Mouse (Mus musculus) forebrain, embryonic 16.5 days (tissue): Measurements from ENCODE around the gene Mgmt. TPM values are rescaled to one million over a fixed set of nuclear protein-coding genes. Genes with fewer than 3 reads are reported as not detected.

ENCODE experiments used
- ATAC-seq: fragments of 200-750 bp; cut with Nextera tagmentation; 2 replicates; pipeline ENCODE4 v1.8.0; 2017; ENCODE audit warnings: mild to moderate bottlenecking, moderate library complexity
- H3K27ac ChIP-seq: fragments of 300-500 bp; sonication (generic); 2 replicates; pipeline ENCODE4 v1.5.1; 2014; ENCODE audit warnings: low read length, control low read depth
- H3K27me3 ChIP-seq: fragments of 300-500 bp; sonication (generic); replicated peaks from 2 replicates; pipeline ENCODE4 v1.6.1; 2014; ENCODE audit warnings: low read length; ENCODE audit not compliant: control insufficient read depth, insufficient read depth
- H3K36me3 ChIP-seq: fragments of 300-500 bp; sonication (generic); 2 replicates; pipeline ENCODE4 v1.6.1; 2014; ENCODE audit not compliant: control insufficient read depth, insufficient read depth
- H3K4me1 ChIP-seq: fragments of 300-500 bp; sonication (generic); replicated peaks from 2 replicates; pipeline ENCODE4 v1.6.1; 2014; ENCODE audit warnings: low read length; ENCODE audit not compliant: control insufficient read depth, insufficient read depth
- H3K4me2 ChIP-seq: fragments of 300-500 bp; sonication (generic); 2 replicates; pipeline ENCODE4 v1.6.1; 2014; ENCODE audit warnings: mild to moderate bottlenecking, low read length, control low read depth
- H3K4me3 ChIP-seq: fragments of 300-500 bp; sonication (generic); replicated peaks from 2 replicates; pipeline ENCODE4 v1.5.1; 2014; ENCODE audit warnings: mild to moderate bottlenecking, low read length, control low read depth
- H3K9ac ChIP-seq: fragments of 300-500 bp; sonication (generic); replicated peaks from 2 replicates; pipeline ENCODE4 v1.6.1; 2014; ENCODE audit warnings: low read depth, low read length, control low read depth
- H3K9me3 ChIP-seq: fragments of 300-500 bp; sonication (generic); 2 replicates; pipeline ENCODE4 v1.6.1; 2016; ENCODE audit warnings: low read length; ENCODE audit not compliant: control insufficient read depth
- WGBS: fragments of 180-500 bp; shearing (Covaris S2); extraction: QIAGEN DNeasy Blood & Tissue Kit; methylation state at CpG from one replicate; pipeline ENCODE4 v1.1.7; 2014; 5-methylcytosine and 5-hydroxymethylcytosine counted together
- polyA plus RNA-seq: library from polyadenylated mRNA; unstranded; fragments of >200 nt; fragmentation: Nextera tagmentation; extraction: Ambion mirVana; gene quantifications from 2 replicates; pipeline ENCODE4 v1.2.1, GENCODE M21; 2015

The Mgmt gene
- polyA plus RNA-seq, 1 experiment from 2014 or later, result 1.2 TPM

DNA sequence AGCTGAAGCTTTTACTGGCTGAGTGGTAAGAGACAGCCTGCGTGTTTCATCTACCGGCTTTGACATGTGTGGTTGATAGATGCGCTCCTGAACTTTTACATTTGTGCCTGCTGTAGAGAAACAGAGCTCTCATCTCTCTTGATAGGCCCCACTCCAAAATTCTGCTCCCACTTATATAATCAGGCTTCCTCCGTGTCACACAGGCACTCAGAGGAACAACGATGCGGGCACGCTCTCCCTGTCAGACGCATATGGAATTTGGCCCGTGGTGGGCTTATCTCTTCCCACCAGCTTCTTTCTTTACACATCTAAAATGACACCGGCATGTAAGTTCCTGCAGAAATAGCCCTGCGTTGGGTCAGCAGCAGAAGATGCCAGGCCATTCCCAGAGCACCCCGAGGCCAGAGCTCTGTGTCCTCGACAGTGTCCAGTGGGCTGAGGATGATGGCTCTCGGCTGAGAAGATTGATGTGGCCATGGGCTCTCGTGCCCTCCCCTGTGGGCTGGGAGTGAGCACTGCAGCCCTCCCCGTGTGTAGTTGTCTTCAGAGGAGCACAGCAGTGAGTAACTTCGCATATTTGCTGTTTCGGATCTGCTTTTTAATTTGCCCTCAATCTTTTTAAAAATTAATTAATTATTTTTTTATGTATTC lies 30.3 kb downstream of the Mgmt start:
- WGBS, result 85% methylated on average over 18 of the region's 18 CpGs
- Histone ChIP-seq H3K4me2 (no peak overlapping the region), H3K9me3 (no peaks in the 10 kb centered on the region), H3K4me3 (no peak overlapping the region), H3K4me1 (no peaks in the 10 kb centered on the region), H3K9ac (no peak overlapping the region), H3K27me3 (no peaks in the 10 kb centered on the region), H3K36me3 (no peaks in the 10 kb centered on the region), H3K27ac (no peak overlapping the region)
- no peak for ATAC-seq

DNA sequence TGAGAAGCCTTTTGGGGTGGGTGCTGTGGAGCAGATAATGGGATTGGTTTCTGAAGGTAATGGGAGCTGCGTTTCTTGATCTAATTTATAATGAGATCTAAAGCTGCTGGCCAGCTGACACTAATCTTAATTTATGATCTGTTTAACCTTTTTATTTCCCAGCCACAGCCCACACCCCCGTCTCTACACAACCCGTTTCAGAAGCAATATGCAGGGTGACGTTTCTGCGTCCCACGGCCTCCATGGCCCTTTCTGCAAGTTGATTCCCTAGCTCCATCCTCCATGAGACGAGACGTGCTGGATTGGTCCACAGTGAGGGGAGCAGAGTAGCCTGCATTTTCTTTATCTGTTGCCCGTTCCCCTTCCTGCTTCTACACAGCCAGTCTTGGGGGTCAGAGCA lies 31.8 kb downstream of the Mgmt start:
- no peaks in the 10 kb centered on the region for H3K9me3 ChIP-seq
- no peak overlapping the region for H3K27ac ChIP-seq
- no peak overlapping the region for H3K4me3 ChIP-seq
- H3K4me1 ChIP-seq, result no peaks in the 10 kb centered on the region
- ATAC-seq, result no peak
- 56% methylated on average over 9 of the region's 9 CpGs for WGBS
- no peaks in the 10 kb centered on the region for H3K27me3 ChIP-seq
- H3K9ac ChIP-seq, result no peak overlapping the region
- no peaks in the 10 kb centered on the region for H3K36me3 ChIP-seq
- no peak overlapping the region for H3K4me2 ChIP-seq

DNA sequence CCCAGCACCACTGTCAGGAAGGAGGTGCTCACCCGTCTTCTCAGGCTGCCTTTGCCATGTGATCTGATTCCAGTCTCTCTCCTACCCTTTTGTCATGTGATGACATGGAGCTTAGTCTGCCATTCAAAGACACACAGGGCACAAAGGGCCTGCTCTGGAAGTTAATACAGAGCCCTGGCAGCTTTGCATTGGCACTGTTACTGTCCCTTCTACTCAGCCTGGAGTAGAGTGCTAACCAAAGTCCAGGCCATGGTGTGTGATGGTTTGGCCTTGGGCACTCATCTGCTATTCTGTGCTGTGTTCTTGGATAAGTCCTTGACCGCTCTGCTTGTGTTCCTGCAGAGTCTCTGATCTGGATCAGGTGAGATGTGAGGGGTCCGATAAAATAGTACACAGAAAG lies 36.0 kb downstream of the Mgmt start:
- 76% methylated on average over 3 of the region's 3 CpGs for WGBS
- H3K4me2 ChIP-seq, result no peak overlapping the region
- no peaks in the 10 kb centered on the region for H3K27me3 ChIP-seq

DNA sequence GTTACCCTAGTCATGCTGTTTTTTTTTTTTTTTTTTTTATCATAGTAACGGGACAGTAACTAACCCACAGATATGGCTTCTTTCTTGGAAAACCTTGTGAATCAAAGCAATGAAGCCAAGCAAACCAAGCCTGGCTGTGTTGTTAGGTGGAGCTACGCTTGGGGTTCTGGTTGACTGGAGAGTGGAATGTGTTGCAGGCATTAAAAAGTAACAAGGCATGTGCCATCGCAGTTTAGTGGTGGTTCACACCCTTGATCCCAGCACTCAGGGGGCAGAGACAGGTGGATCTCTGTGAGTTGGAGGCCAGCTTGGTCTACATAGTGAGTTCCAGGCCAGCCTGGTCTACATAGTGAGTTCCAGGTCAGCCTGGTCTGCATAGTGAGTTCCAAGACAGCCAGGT lies 39.0 kb downstream of the Mgmt start:
- no peaks in the 10 kb centered on the region for H3K9me3 ChIP-seq

More for the DNA sequence above, 36.0 kb downstream of the Mgmt start:
- Histone ChIP-seq H3K9me3 (no peaks in the 10 kb centered on the region), H3K36me3 (no peaks in the 10 kb centered on the region), H3K27ac (no peak overlapping the region), H3K4me1 (no peaks in the 10 kb centered on the region), H3K9ac (no peak overlapping the region), H3K4me3 (no peak overlapping the region)
- ATAC-seq, result no peak

DNA sequence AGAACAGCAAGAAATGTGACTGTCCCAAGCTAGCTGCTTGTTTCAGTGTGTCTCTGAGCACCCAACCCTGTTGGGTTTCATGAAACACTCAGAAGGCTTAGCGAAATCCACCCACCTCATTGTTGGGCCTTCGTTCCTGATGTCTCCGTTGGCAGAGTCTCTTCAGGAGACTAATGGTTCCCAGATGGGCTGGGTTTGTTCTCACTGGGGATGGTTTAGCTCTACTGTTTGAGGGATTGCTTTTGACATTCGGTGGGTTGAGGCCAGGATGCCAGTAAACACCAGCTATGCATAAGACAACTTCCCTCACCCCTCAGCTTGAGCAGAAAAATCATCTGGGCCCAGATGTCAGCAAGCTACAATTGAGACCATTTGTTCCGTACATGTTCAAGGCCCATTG lies 39.9 kb downstream of the Mgmt start:
- Histone ChIP-seq H3K4me1 (no peaks in the 10 kb centered on the region), H3K9me3 (no peaks in the 10 kb centered on the region), H3K9ac (no peak overlapping the region), H3K4me3 (no peak overlapping the region), H3K4me2 (no peak overlapping the region), H3K27ac (no peak overlapping the region), H3K36me3 (no peaks in the 10 kb centered on the region), H3K27me3 (no peaks in the 10 kb centered on the region)
- ATAC-seq, result no peak
- WGBS, result 89% methylated on average over 5 of the region's 5 CpGs

More for the DNA sequence above, 39.0 kb downstream of the Mgmt start:
- WGBS, result 95% methylated on average over 3 of the region's 3 CpGs
- ATAC-seq, result no peak
- Histone ChIP-seq H3K4me1 (no peaks in the 10 kb centered on the region), H3K4me2 (no peak overlapping the region), H3K9ac (no peak overlapping the region), H3K36me3 (no peaks in the 10 kb centered on the region), H3K27ac (no peak overlapping the region), H3K27me3 (no peaks in the 10 kb centered on the region), H3K4me3 (no peak overlapping the region)

DNA sequence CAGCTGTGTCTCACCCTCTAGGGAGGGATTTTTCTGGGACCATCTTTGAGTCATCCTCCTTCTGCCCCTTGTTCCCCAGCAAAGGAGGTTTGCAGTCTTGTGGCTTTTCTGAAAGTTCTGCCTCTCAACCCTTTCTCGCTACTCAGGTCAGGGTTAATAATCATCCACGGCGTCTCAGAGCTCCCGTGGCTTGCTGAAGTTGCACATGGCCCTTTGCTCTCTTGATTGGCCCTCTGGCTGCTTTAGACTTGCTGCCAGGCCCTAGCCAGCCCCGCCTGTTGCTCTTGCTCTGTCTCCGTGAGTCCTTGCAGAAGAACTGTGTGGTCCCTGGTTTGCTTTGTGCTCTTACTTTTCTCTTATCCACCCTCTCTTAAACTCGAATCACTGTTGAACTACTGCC lies 40.4 kb downstream of the Mgmt start:
- no peaks in the 10 kb centered on the region for H3K4me1 ChIP-seq
- H3K4me2 ChIP-seq, result no peak overlapping the region
- H3K4me3 ChIP-seq, result no peak overlapping the region
- no peak for ATAC-seq
- H3K9me3 ChIP-seq, result no peaks in the 10 kb centered on the region
- H3K36me3 ChIP-seq, result no peaks in the 10 kb centered on the region
- H3K9ac ChIP-seq, result no peak overlapping the region
- H3K27ac ChIP-seq, result no peak overlapping the region
- WGBS, result 89% methylated on average over 7 of the region's 7 CpGs
- no peaks in the 10 kb centered on the region for H3K27me3 ChIP-seq

DNA sequence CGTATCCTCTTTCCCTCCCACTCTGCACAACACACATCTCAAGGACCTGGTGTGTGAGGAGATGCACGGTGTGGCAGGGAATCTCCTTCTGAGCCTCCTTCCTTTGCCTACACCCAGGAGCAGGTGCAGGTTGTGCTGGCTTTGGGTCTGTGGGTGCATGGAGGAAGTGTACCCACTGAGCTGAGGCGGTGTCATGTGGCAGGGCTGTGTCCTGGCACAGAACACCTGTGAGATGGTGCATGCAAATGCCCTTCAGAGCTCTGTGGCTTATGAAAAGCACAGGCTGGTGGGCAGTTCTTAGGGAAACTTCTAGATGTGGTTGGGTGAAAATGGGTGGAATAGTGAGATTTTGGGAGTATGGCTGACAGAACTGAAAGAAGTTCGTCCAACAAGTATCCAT lies 44.0 kb downstream of the Mgmt start:
- ATAC-seq, result no peak
- Histone ChIP-seq H3K4me1 (no peaks in the 10 kb centered on the region), H3K4me2 (no peak overlapping the region), H3K9me3 (no peaks in the 10 kb centered on the region), H3K9ac (no peak overlapping the region), H3K4me3 (no peak overlapping the region), H3K27ac (no peak overlapping the region), H3K27me3 (no peaks in the 10 kb centered on the region), H3K36me3 (no peaks in the 10 kb centered on the region)
- WGBS, result 85% methylated on average over 4 of the region's 4 CpGs

DNA sequence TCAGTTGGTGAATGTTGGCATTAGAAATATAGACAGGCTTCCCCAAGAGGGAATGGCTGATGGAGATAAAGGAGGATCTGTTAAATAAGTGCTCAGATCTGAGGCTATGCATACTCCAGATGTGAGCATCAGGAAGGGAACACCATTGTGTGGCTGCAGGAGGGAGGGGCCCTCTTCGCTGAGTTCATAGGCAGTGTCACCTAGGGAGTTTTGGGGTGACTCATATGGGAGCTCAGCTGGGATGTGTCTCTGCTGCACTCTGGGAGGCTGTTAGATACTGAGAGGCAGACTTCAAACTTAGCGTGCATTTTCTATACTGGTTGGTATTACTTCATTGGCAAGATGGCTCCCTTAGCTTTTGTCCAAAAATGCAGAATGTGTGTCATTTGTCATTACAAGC lies 48.0 kb downstream of the Mgmt start:
- Histone ChIP-seq H3K27me3 (no peaks in the 10 kb centered on the region), H3K27ac (no peak overlapping the region), H3K9me3 (no peaks in the 10 kb centered on the region), H3K4me3 (no peak overlapping the region), H3K9ac (no peak overlapping the region), H3K4me2 (no peak overlapping the region), H3K36me3 (no peaks in the 10 kb centered on the region), H3K4me1 (no peaks in the 10 kb centered on the region)
- no peak for ATAC-seq
- 94% methylated on average over 2 of the region's 2 CpGs for WGBS

DNA sequence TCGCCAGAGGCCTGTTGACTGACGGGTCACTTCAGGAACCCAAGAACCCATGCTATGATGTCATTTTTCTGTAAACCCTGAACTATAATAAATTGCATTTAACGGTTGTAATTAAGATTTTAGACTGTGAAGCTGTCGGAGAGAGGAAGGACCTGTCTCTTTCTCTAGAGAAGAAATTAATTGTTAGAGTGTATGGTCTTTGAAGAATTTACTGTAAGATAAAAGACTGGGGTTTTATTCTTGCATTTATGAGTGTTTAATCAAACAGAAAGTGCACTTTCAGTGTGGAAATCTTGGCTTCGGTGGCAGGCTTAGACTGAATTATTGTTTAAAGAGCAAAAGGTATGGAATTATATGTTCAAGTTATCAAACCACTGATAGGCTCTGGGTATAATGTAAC lies 49.5 kb downstream of the Mgmt start:
- H3K4me1 ChIP-seq, result no peaks in the 10 kb centered on the region; the same call in 1 of the 2 replicates
- WGBS, result 44% methylated on average over 5 of the region's 5 CpGs
- H3K4me3 ChIP-seq, result no peak overlapping the region
- H3K4me2 ChIP-seq, result no peak overlapping the region
- H3K9ac ChIP-seq, result no peak overlapping the region
- no peaks in the 10 kb centered on the region for H3K36me3 ChIP-seq
- H3K27me3 ChIP-seq, result no peaks in the 10 kb centered on the region
- H3K9me3 ChIP-seq, result no peaks in the 10 kb centered on the region
- no peak overlapping the region for H3K27ac ChIP-seq
- no peak for ATAC-seq

DNA sequence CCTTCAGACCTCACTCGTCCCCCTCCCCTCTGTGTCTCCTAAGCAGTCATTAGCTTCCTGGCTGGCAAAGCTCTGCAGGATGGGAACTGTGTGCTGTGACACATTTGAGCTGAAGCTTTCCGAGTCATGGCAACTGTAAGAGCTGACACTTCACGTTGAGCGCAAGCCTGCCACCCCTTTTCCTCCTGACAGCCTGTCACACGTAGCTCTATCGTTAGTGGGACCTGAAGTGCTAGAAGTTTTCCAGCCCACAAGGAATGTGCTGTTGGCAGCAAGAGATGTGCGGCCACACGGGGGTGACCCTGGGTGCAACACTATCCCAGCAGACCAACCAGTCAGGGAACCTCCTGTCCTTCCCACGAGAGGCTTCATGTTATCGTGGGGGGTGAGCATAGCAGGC lies 51.3 kb downstream of the Mgmt start:
- H3K9ac ChIP-seq, result no peak overlapping the region
- H3K27me3 ChIP-seq, result no peaks in the 10 kb centered on the region
- no peaks in the 10 kb centered on the region; the same call in 1 of the 2 replicates for H3K4me1 ChIP-seq
- H3K4me3 ChIP-seq, result no peak overlapping the region
- no peaks in the 10 kb centered on the region for H3K9me3 ChIP-seq
- no peak for ATAC-seq
- no peak overlapping the region for H3K4me2 ChIP-seq
- WGBS, result 64% methylated on average over 10 of the region's 10 CpGs
- H3K27ac ChIP-seq, result no peak overlapping the region
- no peaks in the 10 kb centered on the region for H3K36me3 ChIP-seq
